Mouse (Mus musculus): Measurements from ENCODE around the gene Ddr2.
"Not testable (repeated sequence)": the region's sequence is repeated elsewhere in the genome, so short reads cannot be mapped to it uniquely, and the experiment has no call there.

Ddr2 gene

GRCm38 (mm10) chr1:170039402-170039801 is 71.2 kb downstream of the Ddr2 start:
- no peak for DNase-seq (ENCODE audit: low spot score in 2 of 2)

- no peak for DNase-seq (ENCODE audit: low spot score in 2 of 2)
Observed at GRCm38 (mm10) chr1:170035575-170035974, 75.0 kb downstream of the Ddr2 start.

GRCm38 (mm10) chr1:170034961-170035360 is 75.6 kb downstream of the Ddr2 start:
- no peak for DNase-seq (ENCODE audit: low spot score in 2 of 2)

GRCm38 (mm10) chr1:170031656-170032055 is 78.9 kb downstream of the Ddr2 start:
- no peak for DNase-seq (ENCODE audit: low spot score in 2 of 2)

- DNase-seq (ENCODE audit: low spot score in 2 of 2), result no peak
Observed at GRCm38 (mm10) chr1:170014784-170015183, 95.8 kb downstream of the Ddr2 start.

- DNase-seq (ENCODE audit: low spot score in 2 of 2), result no peak
Observed at GRCm38 (mm10) chr1:170010716-170011505, 99.7 kb downstream of the Ddr2 start.

GRCm38 (mm10) chr1:170009296-170009695 is 101.3 kb downstream of the Ddr2 start:
- DNase-seq (ENCODE audit: low spot score in 2 of 2), result no peak

GRCm38 (mm10) chr1:170008432-170009220 is 101.9 kb downstream of the Ddr2 start:
- no peak for DNase-seq (ENCODE audit: low spot score in 2 of 2)

- DNase-seq (ENCODE audit: low spot score in 2 of 2), result peak in 1 of 2 experiments; percentile 43
Observed at GRCm38 (mm10) chr1:170006516-170006915, 104.0 kb downstream of the Ddr2 start.

GRCm38 (mm10) chr1:170005297-170005696 is 105.3 kb downstream of the Ddr2 start:
- DNase-seq (ENCODE audit: low spot score in 2 of 2), result no peak

GRCm38 (mm10) chr1:169993901-169994300 is 116.7 kb downstream of the Ddr2 start:
- not testable (repeated sequence) for DNase-seq (ENCODE audit: low spot score in 2 of 2)

GRCm38 (mm10) chr1:169986166-169986565 is 124.4 kb downstream of the Ddr2 start:
- no peak for DNase-seq (ENCODE audit: low spot score in 2 of 2)

GRCm38 (mm10) chr1:169977621-169978020 is 132.9 kb downstream of the Ddr2 start:
- DNase-seq (ENCODE audit: low spot score in 2 of 2), result no peak

- DNase-seq (ENCODE audit: low spot score in 2 of 2), result no peak
Observed at GRCm38 (mm10) chr1:169971998-169972397, 138.6 kb downstream of the Ddr2 start.

- DNase-seq (ENCODE audit: low spot score in 2 of 2), result no peak
Observed at GRCm38 (mm10) chr1:169970936-169971335, 139.6 kb downstream of the Ddr2 start.

- no peak for DNase-seq (ENCODE audit: low spot score in 2 of 2)
Observed at GRCm38 (mm10) chr1:169969516-169969886, 141.1 kb downstream of the Ddr2 start.

GRCm38 (mm10) chr1:169968792-169969515 is 141.6 kb downstream of the Ddr2 start, which contains the start of gene Hsd17b7:
TSS of gene Hsd17b7 (minus strand) at chr1:169969241.
- peak; percentile 98 to 99 for DNase-seq (ENCODE audit: low spot score in 2 of 2)

GRCm38 (mm10) chr1:169953106-169953505 is 157.5 kb downstream of the Ddr2 start:
- no peak for DNase-seq (ENCODE audit: low spot score in 2 of 2)

- DNase-seq (ENCODE audit: low spot score in 2 of 2), result no peak
Observed at GRCm38 (mm10) chr1:169952636-169953035, 157.9 kb downstream of the Ddr2 start.

GRCm38 (mm10) chr1:169951561-169951960 is 159.0 kb downstream of the Ddr2 start:
- DNase-seq (ENCODE audit: low spot score in 2 of 2), result no peak

- no peak for DNase-seq (ENCODE audit: low spot score in 2 of 2)
Observed at GRCm38 (mm10) chr1:169950651-169951050, 159.9 kb downstream of the Ddr2 start.

GRCm38 (mm10) chr1:169949981-169950380 is 160.6 kb downstream of the Ddr2 start:
- DNase-seq (ENCODE audit: low spot score in 2 of 2), result no peak
